Mouse (Mus musculus): ENCODE data around the gene Pik3r2. TPM values are rescaled to one million over a fixed set of nuclear protein-coding genes. Genes with fewer than 3 reads are reported as not detected.

Gene Pik3r2
- polyA plus RNA-seq, 1 experiment from 2014 or later, result 21.5 TPM

- peak; percentile 16 for ATAC-seq (replicated peaks; ENCODE audit: insufficient number of reproducible peaks, low FRiP score, low TSS enrichment)
- H3K9ac ChIP-seq (ENCODE audit: low read depth, low read length), result peak overlapping the region; percentile 82
- H3K4me3 ChIP-seq (ENCODE audit: low read depth, low read length), result peak overlapping the region; percentile 74
- H3K4me1 ChIP-seq (ENCODE audit: control insufficient read depth, insufficient read depth, low read length), result peaks cover 9% of the 10 kb centered on the region; the same call in 1 of the 2 replicates
- no peaks in the 10 kb centered on the region for H3K9me3 ChIP-seq (replicated peaks; ENCODE audit: control insufficient read depth, low read length)
- WGBS (ENCODE audit: insufficient replicate concordance), result 18% methylated on average over 50 of the region's 50 CpGs
- peak overlapping the region; percentile 99 for H3K4me2 ChIP-seq
- H3K27ac ChIP-seq (ENCODE audit: low read depth, low read length), result no peak overlapping the region; the same call in 1 of the 2 replicates
- peaks cover 8% of the 10 kb centered on the region for H3K27me3 ChIP-seq (ENCODE audit: control insufficient read depth, insufficient read depth, low read length)
- H3K36me3 ChIP-seq (ENCODE audit: control insufficient read depth, insufficient read depth, low read length), result peaks cover 3% of the 10 kb centered on the region; the same call in 1 of the 2 replicates
Observed at GRCm38 (mm10) chr8:70754871-70755660, 21.4 kb downstream of the Pik3r2 start.

DNA sequence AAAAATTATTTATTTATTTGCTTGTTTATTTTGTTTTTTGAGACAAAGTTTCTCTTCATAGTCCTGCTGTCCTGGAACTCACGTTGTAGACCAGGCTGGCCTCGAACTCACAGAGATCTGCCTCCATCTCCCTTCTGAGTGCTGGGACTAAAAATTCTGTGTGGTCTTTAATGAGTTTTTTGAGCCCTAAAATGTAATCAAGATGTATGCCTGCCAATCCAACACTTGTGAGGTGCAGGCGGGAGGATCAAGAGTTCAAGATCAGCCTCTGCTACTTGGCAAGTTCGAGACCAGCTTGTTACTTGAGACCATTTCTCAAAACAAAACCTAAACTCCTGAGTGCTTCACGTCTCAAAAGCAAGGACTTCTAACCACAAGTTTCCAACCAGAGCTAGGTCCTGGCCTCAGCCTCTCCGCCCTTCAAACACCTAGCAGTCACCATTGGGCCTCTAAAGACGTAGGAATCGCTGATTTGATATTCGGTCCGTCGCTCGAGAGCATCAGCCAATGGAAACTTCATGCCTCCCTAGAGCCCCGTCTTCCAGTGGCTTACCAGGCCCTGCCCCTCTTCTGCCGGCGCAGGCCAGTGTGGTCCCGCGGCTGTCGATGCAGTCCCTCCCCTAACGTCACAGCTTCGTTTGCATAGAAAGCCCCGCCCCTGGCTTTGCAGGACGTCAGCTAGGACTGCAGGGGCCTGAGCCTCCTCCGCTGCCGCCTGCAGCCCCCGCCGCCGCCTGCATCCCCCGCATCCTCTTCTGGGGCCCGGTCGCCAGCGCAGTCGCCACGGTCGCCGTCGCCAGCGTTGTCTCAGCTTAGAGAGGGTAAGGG, 22.3 kb downstream of the Pik3r2 start, which contains the start of gene Rab3a:
Gene Rab3a, plus strand, starts transcription at position 637 of the 828 bp plus-strand sequence.
- Histone ChIP-seq H3K4me2 (peak within 1 kb of the TSS; percentile 99), H3K9me3 (replicated peaks; ENCODE audit: control insufficient read depth, low read length) (no peaks in the 10 kb centered on the region), H3K4me3 (ENCODE audit: low read depth, low read length) (peak within 1 kb of the TSS; percentile 74), H3K27ac (ENCODE audit: low read depth, low read length) (peak within 1 kb of the TSS; percentile 46), H3K27me3 (ENCODE audit: control insufficient read depth, insufficient read depth, low read length) (peaks cover 17% of the 10 kb centered on the region), H3K9ac (ENCODE audit: low read depth, low read length) (peak within 1 kb of the TSS; percentile 82), H3K4me1 (ENCODE audit: control insufficient read depth, insufficient read depth, low read length) (peaks cover 9% of the 10 kb centered on the region; the same call in 1 of the 2 replicates), H3K36me3 (ENCODE audit: control insufficient read depth, insufficient read depth, low read length) (peaks cover 3% of the 10 kb centered on the region; the same call in 1 of the 2 replicates)
- 8% methylated on average over 37 of the region's 37 CpGs for WGBS (ENCODE audit: insufficient replicate concordance)
- peak; percentile 96 for ATAC-seq (replicated peaks; ENCODE audit: insufficient number of reproducible peaks, low FRiP score, low TSS enrichment)

- no peak for ATAC-seq (replicated peaks; ENCODE audit: insufficient number of reproducible peaks, low FRiP score, low TSS enrichment)
- WGBS (ENCODE audit: insufficient replicate concordance), result 16% methylated on average over 21 of the region's 21 CpGs
- Histone ChIP-seq H3K9ac (ENCODE audit: low read depth, low read length) (0 out of 2 replicates have a peak overlapping the region, but pooled peaks have one; percentile 52), H3K36me3 (ENCODE audit: control insufficient read depth, insufficient read depth, low read length) (no peaks in the 10 kb centered on the region), H3K4me1 (ENCODE audit: control insufficient read depth, insufficient read depth, low read length) (peaks cover 7% of the 10 kb centered on the region; the same call in 1 of the 2 replicates), H3K9me3 (replicated peaks; ENCODE audit: control insufficient read depth, low read length) (no peaks in the 10 kb centered on the region), H3K27ac (ENCODE audit: low read depth, low read length) (peak overlapping the region; percentile 16; the same call in 1 of the 2 replicates), H3K4me3 (ENCODE audit: low read depth, low read length) (peak overlapping the region; percentile 1), H3K27me3 (ENCODE audit: control insufficient read depth, insufficient read depth, low read length) (peaks cover 28% of the 10 kb centered on the region), H3K4me2 (peak overlapping the region; percentile 56)
Observed at GRCm38 (mm10) chr8:70753151-70753550, 23.4 kb downstream of the Pik3r2 start.

DNA sequence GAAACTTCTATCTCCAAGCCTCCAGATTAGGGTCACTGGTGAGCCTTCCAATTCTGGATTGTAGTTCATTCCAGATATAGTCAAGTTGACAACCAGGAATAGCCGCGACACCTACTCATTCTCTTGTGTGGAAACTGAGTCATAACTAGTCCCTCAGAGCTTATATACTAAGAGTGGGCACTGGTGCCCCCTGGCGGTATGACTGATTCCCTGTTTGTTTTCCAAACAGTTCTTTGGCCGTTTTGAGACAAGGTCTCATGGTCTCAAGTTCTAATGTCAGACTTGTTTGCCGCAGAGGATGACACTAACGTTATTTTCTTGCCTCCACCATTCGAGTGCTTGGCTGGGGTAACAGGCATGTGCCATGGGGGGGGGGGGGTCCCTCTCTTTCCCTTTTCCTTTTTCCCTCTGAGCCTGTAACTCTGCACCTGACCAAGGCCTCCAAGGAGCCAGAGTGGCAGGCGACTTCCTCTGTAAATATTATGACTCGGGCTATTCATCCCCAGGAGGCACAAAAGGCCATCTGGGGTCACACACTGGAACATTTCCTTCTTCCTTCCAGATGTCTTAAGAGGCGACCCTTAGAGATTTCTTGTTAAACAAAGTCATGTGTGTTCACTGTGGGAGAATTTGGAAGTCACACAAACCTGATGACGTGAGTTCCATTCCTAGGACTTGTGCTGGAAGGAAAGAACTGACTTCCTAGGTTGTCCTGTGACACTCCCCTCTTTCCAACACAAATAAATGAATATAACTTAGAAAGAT, 24.3 kb downstream of the Pik3r2 start:
- Histone ChIP-seq H3K4me3 (ENCODE audit: low read depth, low read length) (0 out of 2 replicates have a peak overlapping the region, but pooled peaks have one; percentile 1), H3K36me3 (ENCODE audit: control insufficient read depth, insufficient read depth, low read length) (no peaks in the 10 kb centered on the region), H3K4me2 (no peak overlapping the region), H3K9me3 (replicated peaks; ENCODE audit: control insufficient read depth, low read length) (no peaks in the 10 kb centered on the region), H3K9ac (ENCODE audit: low read depth, low read length) (no peak overlapping the region), H3K4me1 (ENCODE audit: control insufficient read depth, insufficient read depth, low read length) (peaks cover 7% of the 10 kb centered on the region; the same call in 1 of the 2 replicates), H3K27ac (ENCODE audit: low read depth, low read length) (peak overlapping the region; percentile 16; the same call in 1 of the 2 replicates), H3K27me3 (ENCODE audit: control insufficient read depth, insufficient read depth, low read length) (peaks cover 37% of the 10 kb centered on the region)
- WGBS (ENCODE audit: insufficient replicate concordance), result 29% methylated on average over 11 of the region's 11 CpGs
- no peak for ATAC-seq (replicated peaks; ENCODE audit: insufficient number of reproducible peaks, low FRiP score, low TSS enrichment)

DNA sequence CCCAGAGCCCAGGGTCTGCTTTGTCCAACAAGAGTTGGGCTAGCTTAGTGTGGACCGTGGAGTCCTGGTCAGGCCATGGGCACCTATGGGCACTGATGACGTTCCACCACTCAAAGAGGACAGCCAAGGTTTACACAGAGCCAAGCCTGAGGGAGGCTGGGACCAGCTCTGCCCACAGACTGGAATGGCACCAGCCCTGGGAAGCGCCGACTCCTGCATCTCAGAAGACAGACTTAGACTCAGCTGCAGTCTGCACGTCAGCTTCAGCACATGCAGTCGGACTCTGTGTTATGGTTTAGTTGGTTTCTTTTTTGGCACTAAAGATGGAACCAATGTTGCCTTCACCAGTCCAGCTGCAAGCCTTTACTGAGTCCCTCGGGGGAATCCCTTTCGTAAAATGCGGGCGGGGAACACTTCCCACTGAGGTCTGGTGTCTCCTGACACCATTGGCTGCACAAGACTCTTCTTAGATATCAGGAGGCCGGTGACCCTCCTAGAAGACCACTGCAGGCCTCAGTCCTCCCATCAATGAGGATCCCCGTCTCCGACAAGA, 26.3 kb downstream of the Pik3r2 start:
- 82% methylated on average over 13 of the region's 13 CpGs for WGBS (ENCODE audit: insufficient replicate concordance)
- Histone ChIP-seq H3K4me3 (ENCODE audit: low read depth, low read length) (no peak overlapping the region), H3K4me2 (no peak overlapping the region), H3K36me3 (ENCODE audit: control insufficient read depth, insufficient read depth, low read length) (no peaks in the 10 kb centered on the region), H3K27me3 (ENCODE audit: control insufficient read depth, insufficient read depth, low read length) (peaks cover 53% of the 10 kb centered on the region), H3K27ac (ENCODE audit: low read depth, low read length) (no peak overlapping the region), H3K4me1 (ENCODE audit: control insufficient read depth, insufficient read depth, low read length) (peaks cover 7% of the 10 kb centered on the region; the same call in 1 of the 2 replicates), H3K9me3 (replicated peaks; ENCODE audit: control insufficient read depth, low read length) (no peaks in the 10 kb centered on the region), H3K9ac (ENCODE audit: low read depth, low read length) (no peak overlapping the region)
- ATAC-seq (replicated peaks; ENCODE audit: insufficient number of reproducible peaks, low FRiP score, low TSS enrichment), result no peak

DNA sequence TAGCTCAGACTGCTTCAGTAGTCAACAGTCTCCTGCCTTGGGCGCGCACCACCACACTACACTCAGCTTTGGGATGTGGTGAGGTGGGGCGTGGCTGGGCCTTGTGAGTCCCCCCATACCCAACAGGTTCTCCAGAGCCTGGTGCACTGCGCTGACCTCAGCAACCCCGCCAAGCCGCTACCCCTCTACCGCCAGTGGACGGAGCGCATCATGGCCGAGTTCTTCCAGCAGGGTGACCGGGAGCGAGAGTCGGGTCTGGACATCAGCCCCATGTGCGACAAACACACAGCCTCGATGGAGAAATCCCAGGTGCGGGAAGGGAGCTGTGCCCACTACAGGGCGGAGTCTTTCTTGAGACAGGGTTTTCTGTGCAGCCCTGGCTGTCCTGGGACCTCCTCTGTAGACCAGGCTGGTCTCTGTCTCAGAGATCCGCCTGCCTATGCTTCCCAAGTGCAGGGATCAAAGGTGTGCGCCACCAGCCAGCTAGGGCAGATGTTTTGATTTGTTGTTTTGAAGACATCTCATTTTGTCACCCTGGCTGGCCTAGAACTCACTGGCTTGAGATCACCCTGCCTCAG, 27.3 kb downstream of the Pik3r2 start:
- WGBS (ENCODE audit: insufficient replicate concordance), result 72% methylated on average over 19 of the region's 19 CpGs
- Histone ChIP-seq H3K27ac (ENCODE audit: low read depth, low read length) (no peak overlapping the region), H3K9ac (ENCODE audit: low read depth, low read length) (no peak overlapping the region), H3K4me2 (no peak overlapping the region), H3K27me3 (ENCODE audit: control insufficient read depth, insufficient read depth, low read length) (peaks cover 63% of the 10 kb centered on the region), H3K36me3 (ENCODE audit: control insufficient read depth, insufficient read depth, low read length) (no peaks in the 10 kb centered on the region), H3K4me1 (ENCODE audit: control insufficient read depth, insufficient read depth, low read length) (peaks cover 7% of the 10 kb centered on the region; the same call in 1 of the 2 replicates), H3K9me3 (replicated peaks; ENCODE audit: control insufficient read depth, low read length) (no peaks in the 10 kb centered on the region), H3K4me3 (ENCODE audit: low read depth, low read length) (no peak overlapping the region)
- no peak for ATAC-seq (replicated peaks; ENCODE audit: insufficient number of reproducible peaks, low FRiP score, low TSS enrichment)

GRCm38 (mm10) chr8:70748246-70749096, 28.0 kb downstream of the Pik3r2 start:
- H3K9ac ChIP-seq (ENCODE audit: low read depth, low read length), result no peak overlapping the region
- no peak overlapping the region for H3K4me3 ChIP-seq (ENCODE audit: low read depth, low read length)
- H3K36me3 ChIP-seq (ENCODE audit: control insufficient read depth, insufficient read depth, low read length), result no peaks in the 10 kb centered on the region
- H3K9me3 ChIP-seq (replicated peaks; ENCODE audit: control insufficient read depth, low read length), result no peaks in the 10 kb centered on the region
- peaks cover 7% of the 10 kb centered on the region for H3K4me1 ChIP-seq (ENCODE audit: control insufficient read depth, insufficient read depth, low read length)
- no peak overlapping the region for H3K4me2 ChIP-seq
- WGBS (ENCODE audit: insufficient replicate concordance), result 78% methylated on average over 23 of the region's 23 CpGs
- peaks cover 70% of the 10 kb centered on the region for H3K27me3 ChIP-seq (ENCODE audit: control insufficient read depth, insufficient read depth, low read length)
- no peak for ATAC-seq (replicated peaks; ENCODE audit: insufficient number of reproducible peaks, low FRiP score, low TSS enrichment)
- H3K27ac ChIP-seq (ENCODE audit: low read depth, low read length), result no peak overlapping the region
